Mouse (Mus musculus) left cerebral cortex, adult 9 months (tissue): ENCODE measurements around the gene Nfam1.
A peak's percentile ranks its signal among the peaks of the same experiment; 100 is the strongest.

Experiments
- DNase-seq, 2 experiments: peaks; one replicate each; pipeline ENCODE4 v3.0.0; 2022; ENCODE audit warnings: low spot score in 2 of 2

The Nfam1 gene

GRCm38 (mm10) chr15:82960786-82961561 is 72.1 kb downstream of the Nfam1 start:
- DNase-seq = no peak

GRCm38 (mm10) chr15:82959151-82959550 is 74.0 kb downstream of the Nfam1 start:
- DNase-seq = no peak

GRCm38 (mm10) chr15:82958253-82958701 is 74.8 kb downstream of the Nfam1 start:
- peak in 1 of 2 experiments; percentile 65 for DNase-seq

- DNase-seq = no peak
Measured at GRCm38 (mm10) chr15:82956721-82957120, 76.4 kb downstream of the Nfam1 start.

GRCm38 (mm10) chr15:82956310-82956709 is 76.8 kb downstream of the Nfam1 start:
- DNase-seq = no peak

GRCm38 (mm10) chr15:82955286-82955685 is 77.8 kb downstream of the Nfam1 start:
- no peak for DNase-seq

GRCm38 (mm10) chr15:82954034-82954433 is 79.1 kb downstream of the Nfam1 start:
- DNase-seq = no peak

GRCm38 (mm10) chr15:82953096-82953495 is 80.0 kb downstream of the Nfam1 start:
- no peak for DNase-seq

GRCm38 (mm10) chr15:82952292-82952705 is 80.8 kb downstream of the Nfam1 start:
- no peak for DNase-seq

- no peak for DNase-seq
Measured at GRCm38 (mm10) chr15:82950246-82950645, 82.9 kb downstream of the Nfam1 start.

- no peak for DNase-seq
Measured at GRCm38 (mm10) chr15:82947431-82947830, 85.7 kb downstream of the Nfam1 start.

- no peak for DNase-seq
Measured at GRCm38 (mm10) chr15:82944479-82945195, 88.5 kb downstream of the Nfam1 start.
